Mouse (Mus musculus): ENCODE results near the gene C330021F23Rik.

- TF ChIP-seq CTCF (IDR thresholded peaks at IDR 0.05; ENCODE audit: insufficient read depth, low read length) (no peak), POLR2A (IDR thresholded peaks at IDR 0.05; ENCODE audit: borderline replicate concordance, extremely low read depth, low read depth, low read length) (no peak)
Measured at GRCm38 (mm10) chr8:3600401-3600800, 32.6 kb downstream of the C330021F23Rik start.

All from lung, adult 2 months (tissue).